Mouse (Mus musculus): ENCODE data around the gene Lce1j. TPM values are rescaled to one million over a fixed set of nuclear protein-coding genes. Genes with fewer than 3 reads are reported as not detected.

Gene Lce1j
- polyA plus RNA-seq, 1 experiment from 2014 or later: not detected

- H3K9me3 ChIP-seq (ENCODE audit: control insufficient read depth, low read length): no peaks in the 10 kb centered on the region
- H3K9ac ChIP-seq (ENCODE audit: low read depth, low read length): no peak overlapping the region
- WGBS: 44% methylated on average over 3 of the region's 3 CpGs
- H3K4me2 ChIP-seq (replicated peaks; ENCODE audit: low read depth, low read length): no peak overlapping the region
- no peaks in the 10 kb centered on the region for H3K36me3 ChIP-seq (ENCODE audit: control insufficient read depth, insufficient read depth, low read length)
- H3K4me3 ChIP-seq (ENCODE audit: low read length): no peak overlapping the region
- no peaks in the 10 kb centered on the region for H3K27me3 ChIP-seq (ENCODE audit: control insufficient read depth, insufficient read depth, low read length)
- H3K27ac ChIP-seq (ENCODE audit: low read depth, low read length): no peak overlapping the region
- no peaks in the 10 kb centered on the region for H3K4me1 ChIP-seq (ENCODE audit: control insufficient read depth, insufficient read depth, low read length)
- ATAC-seq (ENCODE audit: low FRiP score, low TSS enrichment): no peak
Measured at GRCm38 (mm10) chr3:92753197-92753596, 37.1 kb downstream of the Lce1j start.

DNA sequence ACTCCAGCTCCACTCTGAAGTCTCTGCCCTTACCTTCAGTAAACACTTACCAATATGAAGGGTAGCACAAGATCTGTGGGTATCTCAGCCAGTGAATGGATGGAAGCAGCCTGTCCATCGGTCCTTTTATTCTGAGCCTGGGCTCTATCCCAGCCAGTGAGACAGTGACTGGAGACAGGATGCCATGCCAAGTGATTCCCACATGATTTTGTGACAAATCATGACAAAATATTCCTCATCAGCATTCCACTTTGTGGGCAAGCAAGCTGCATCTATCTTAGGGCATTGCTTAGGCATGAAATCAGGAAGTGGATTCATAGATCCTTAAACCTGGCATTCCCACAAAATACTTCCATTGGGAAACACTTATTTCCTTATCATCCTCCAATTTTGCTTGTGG, 38.1 kb downstream of the Lce1j start, which contains the start of gene Lce1g:
Gene Lce1g (minus strand): TSS at position 101 of the 400 bp plus-strand sequence.
- H3K27ac ChIP-seq (ENCODE audit: low read depth, low read length): no peak within 1 kb of the TSS
- H3K9me3 ChIP-seq (ENCODE audit: control insufficient read depth, low read length): no peaks in the 10 kb centered on the region
- no peaks in the 10 kb centered on the region for H3K27me3 ChIP-seq (ENCODE audit: control insufficient read depth, insufficient read depth, low read length)
- no peak within 1 kb of the TSS for H3K4me2 ChIP-seq (replicated peaks; ENCODE audit: low read depth, low read length)
- no peak within 1 kb of the TSS for H3K4me3 ChIP-seq (ENCODE audit: low read length)
- H3K4me1 ChIP-seq (ENCODE audit: control insufficient read depth, insufficient read depth, low read length): no peaks in the 10 kb centered on the region
- ATAC-seq (ENCODE audit: low FRiP score, low TSS enrichment): no peak
- no peak within 1 kb of the TSS for H3K9ac ChIP-seq (ENCODE audit: low read depth, low read length)
- WGBS: 67% methylated on average over 1 of the region's 1 CpGs
- no peaks in the 10 kb centered on the region for H3K36me3 ChIP-seq (ENCODE audit: control insufficient read depth, insufficient read depth, low read length)

- no peaks in the 10 kb centered on the region for H3K36me3 ChIP-seq (ENCODE audit: control insufficient read depth, insufficient read depth, low read length)
- ATAC-seq (ENCODE audit: low FRiP score, low TSS enrichment): no peak
- WGBS: 84% methylated on average over 1 of the region's 1 CpGs
- no peak within 1 kb of the TSS for H3K27ac ChIP-seq (ENCODE audit: low read depth, low read length)
- H3K4me3 ChIP-seq (ENCODE audit: low read length): no peak within 1 kb of the TSS
- H3K4me2 ChIP-seq (replicated peaks; ENCODE audit: low read depth, low read length): no peak within 1 kb of the TSS
- H3K9me3 ChIP-seq (ENCODE audit: control insufficient read depth, low read length): no peaks in the 10 kb centered on the region
- H3K27me3 ChIP-seq (ENCODE audit: control insufficient read depth, insufficient read depth, low read length): no peaks in the 10 kb centered on the region
- H3K9ac ChIP-seq (ENCODE audit: low read depth, low read length): no peak within 1 kb of the TSS
- no peaks in the 10 kb centered on the region for H3K4me1 ChIP-seq (ENCODE audit: control insufficient read depth, insufficient read depth, low read length)
Measured at GRCm38 (mm10) chr3:92738996-92739395, 51.3 kb downstream of the Lce1j start, which contains the start of gene Gm38119. Gene Gm38119, minus strand, starts transcription at chr3:92739096.

Other genes starting within 250 kb of the Lce1j start
- 0.74 and 0.81 TPM in 2 replicates for gene Ivl, start 216.8 kb downstream of the Lce1j start, polyA plus RNA-seq (2014; fragmentation: Nextera tagmentation; extraction: Ambion mirVana)
- gene Smcp, start 201.5 kb downstream of the Lce1j start, polyA plus RNA-seq (2014; fragmentation: Nextera tagmentation; extraction: Ambion mirVana): not detected in 2 replicates
- not detected in 2 replicates for gene 2210017I01Rik, start 183.0 kb downstream of the Lce1j start, polyA plus RNA-seq (2014; fragmentation: Nextera tagmentation; extraction: Ambion mirVana)
- gene Lce6a, start 168.9 kb downstream of the Lce1j start, polyA plus RNA-seq (2014; fragmentation: Nextera tagmentation; extraction: Ambion mirVana): not detected in 2 replicates
- not detected in 2 replicates for gene Lce1a1, start 142.2 kb downstream of the Lce1j start, polyA plus RNA-seq (2014; fragmentation: Nextera tagmentation; extraction: Ambion mirVana)
- gene Lce1b, start 133.6 kb downstream of the Lce1j start, polyA plus RNA-seq (2014; fragmentation: Nextera tagmentation; extraction: Ambion mirVana): not detected in 2 replicates
- not detected in 2 replicates for gene Lce1a2, start 120.2 kb downstream of the Lce1j start, polyA plus RNA-seq (2014; fragmentation: Nextera tagmentation; extraction: Ambion mirVana)
- gene Lce1c, start 111.3 kb downstream of the Lce1j start, polyA plus RNA-seq (2014; fragmentation: Nextera tagmentation; extraction: Ambion mirVana): not detected in 2 replicates
- gene Lce1d, start 103.3 kb downstream of the Lce1j start, polyA plus RNA-seq (2014; fragmentation: Nextera tagmentation; extraction: Ambion mirVana): not detected in 2 replicates
- gene Lce1e, start 81.4 kb downstream of the Lce1j start, polyA plus RNA-seq (2014; fragmentation: Nextera tagmentation; extraction: Ambion mirVana): not detected in 2 replicates
- not detected in 2 replicates for gene Lce1f, start 70.2 kb downstream of the Lce1j start, polyA plus RNA-seq (2014; fragmentation: Nextera tagmentation; extraction: Ambion mirVana)
- gene Gm38119, start 51.4 kb downstream of the Lce1j start, polyA plus RNA-seq (2014; fragmentation: Nextera tagmentation; extraction: Ambion mirVana): not detected in 2 replicates
- gene Lce1g, start 38.2 kb downstream of the Lce1j start, polyA plus RNA-seq (2014; fragmentation: Nextera tagmentation; extraction: Ambion mirVana): not detected in 2 replicates
- not detected in 2 replicates for gene Lce1h, start 25.4 kb downstream of the Lce1j start, polyA plus RNA-seq (2014; fragmentation: Nextera tagmentation; extraction: Ambion mirVana)
- gene Lce1i, start 11.6 kb downstream of the Lce1j start, polyA plus RNA-seq (2014; fragmentation: Nextera tagmentation; extraction: Ambion mirVana): not detected in 2 replicates
- not detected in 2 replicates for gene Lce1k, start 17.4 kb upstream of the Lce1j start, polyA plus RNA-seq (2014; fragmentation: Nextera tagmentation; extraction: Ambion mirVana)
- not detected in 2 replicates for gene Kprp, start 36.7 kb upstream of the Lce1j start, polyA plus RNA-seq (2014; fragmentation: Nextera tagmentation; extraction: Ambion mirVana)
- not detected in 2 replicates for gene Lce1l, start 60.8 kb upstream of the Lce1j start, polyA plus RNA-seq (2014; fragmentation: Nextera tagmentation; extraction: Ambion mirVana)
- not detected in 2 replicates for gene 2310050C09Rik, start 79.7 kb upstream of the Lce1j start, polyA plus RNA-seq (2014; fragmentation: Nextera tagmentation; extraction: Ambion mirVana)
- not detected in 2 replicates for gene Lce3a, start 135.7 kb upstream of the Lce1j start, polyA plus RNA-seq (2014; fragmentation: Nextera tagmentation; extraction: Ambion mirVana)
- not detected in 2 replicates for gene Lce3b, start 142.5 kb upstream of the Lce1j start, polyA plus RNA-seq (2014; fragmentation: Nextera tagmentation; extraction: Ambion mirVana)
- not detected in 2 replicates for gene Lce3c, start 154.0 kb upstream of the Lce1j start, polyA plus RNA-seq (2014; fragmentation: Nextera tagmentation; extraction: Ambion mirVana)
- not detected in 2 replicates for gene Lce3d, start 166.9 kb upstream of the Lce1j start, polyA plus RNA-seq (2014; fragmentation: Nextera tagmentation; extraction: Ambion mirVana)
- gene Lce3e, start 176.5 kb upstream of the Lce1j start, polyA plus RNA-seq (2014; fragmentation: Nextera tagmentation; extraction: Ambion mirVana): not detected in 2 replicates
- gene Lce3f, start 201.7 kb upstream of the Lce1j start, polyA plus RNA-seq (2014; fragmentation: Nextera tagmentation; extraction: Ambion mirVana): not detected in 2 replicates
- 0.64 and 0.67 TPM in 2 replicates for gene Crct1, start 225.2 kb upstream of the Lce1j start, polyA plus RNA-seq (2014; fragmentation: Nextera tagmentation; extraction: Ambion mirVana)
- gene Lce1m, start 228.5 kb upstream of the Lce1j start, polyA plus RNA-seq (2014; fragmentation: Nextera tagmentation; extraction: Ambion mirVana): not detected in 2 replicates

Measured in kidney, embryonic 14.5 days (tissue).